Mouse (Mus musculus) adrenal gland, postnatal 36 days (tissue): ENCODE data around the gene Krtap4-8. TPM values are rescaled to one million over a fixed set of nuclear protein-coding genes. Genes with fewer than 3 reads are reported as not detected.
"Not testable (repeated sequence)": the region's sequence is repeated elsewhere in the genome, so short reads cannot be mapped to it uniquely, and the experiment has no call there.

ENCODE experiments used
- DNase-seq, 2 experiments: peaks; one replicate each; pipeline ENCODE4 v3.0.0; 2021; ENCODE audit warnings: mixed read lengths in 1 of 2
- long read RNA-seq, 2 experiments: library from polyadenylated mRNA; stranded (forward); transcript quantifications; one replicate each; pipeline ENCODE4 v2.0.0; 2021; ENCODE audit warnings: borderline sequencing depth in 2 of 2
- total RNA-seq, 2 experiments: library from RNA; stranded (reverse); gene quantifications; 2 replicates each; pipeline ENCODE4 v1.2.3; 2021

Gene Krtap4-8
- total RNA-seq: not detected
- long read RNA-seq, experiment 1: 0 reads
- long read RNA-seq, experiment 2: 0 reads

GRCm38 (mm10) chr11:99780604-99781003 is at the start of gene Krtap4-8:
Gene Krtap4-8, minus strand, starts transcription at chr11:99780704.
- no peak for DNase-seq

GRCm38 (mm10) chr11:99815566-99815965 is 35.1 kb upstream of the Krtap4-8 start, which contains the start of gene Gm11564:
Gene Gm11564, minus strand, starts transcription at chr11:99815666.
- not testable (repeated sequence) for DNase-seq

GRCm38 (mm10) chr11:99809792-99810191 is 29.3 kb upstream of the Krtap4-8 start, which contains the start of gene Krtap4-13:
Gene Krtap4-13, minus strand, starts transcription at chr11:99809892.
- not testable (repeated sequence) for DNase-seq

GRCm38 (mm10) chr11:99804346-99804745 is 23.8 kb upstream of the Krtap4-8 start, which contains the start of gene Gm11554:
Gene Gm11554, minus strand, starts transcription at chr11:99804446.
- not testable (repeated sequence) for DNase-seq

- DNase-seq: not testable (repeated sequence)
These were observed 18.3 kb upstream of the Krtap4-8 start, which contains the start of gene Gm11569 for GRCm38 (mm10) chr11:99798832-99799231. Gene Gm11569, minus strand, starts transcription at chr11:99798932.

GRCm38 (mm10) chr11:99793367-99793766 is 12.9 kb upstream of the Krtap4-8 start, which contains the start of gene Gm11596:
Gene Gm11596, minus strand, starts transcription at chr11:99793467.
- DNase-seq: no peak

GRCm38 (mm10) chr11:99784900-99785299 is 4.4 kb upstream of the Krtap4-8 start, which contains the start of gene Krtap4-9:
Gene Krtap4-9, plus strand, starts transcription at chr11:99785200.
- not testable (repeated sequence) for DNase-seq

- DNase-seq: no peak
These were observed 2.1 kb downstream of the Krtap4-8 start for GRCm38 (mm10) chr11:99778401-99778800.

GRCm38 (mm10) chr11:99772813-99773212 is 7.7 kb downstream of the Krtap4-8 start, which contains the start of gene Gm11595:
Gene Gm11595, minus strand, starts transcription at chr11:99772913.
- DNase-seq: not testable (repeated sequence)

GRCm38 (mm10) chr11:99768410-99768809 is 12.1 kb downstream of the Krtap4-8 start:
- no peak for DNase-seq

- DNase-seq: no peak
These were observed 21.6 kb downstream of the Krtap4-8 start for GRCm38 (mm10) chr11:99758877-99759276.

- peak in 1 of 2 experiments; percentile 5 for DNase-seq
These were observed 36.5 kb downstream of the Krtap4-8 start for GRCm38 (mm10) chr11:99743985-99744384.

GRCm38 (mm10) chr11:99734190-99734589 is 46.3 kb downstream of the Krtap4-8 start, which contains the start of gene Gm14180:
Gene Gm14180, minus strand, starts transcription at chr11:99734290.
- no peak for DNase-seq

Other genes with a start within 250 kb of the Krtap4-8 start
- gene Krt40, start 237.5 kb downstream of the Krtap4-8 start, total RNA-seq: not detected
- not detected for gene Krtap3-3, start 229.8 kb downstream of the Krtap4-8 start, total RNA-seq
- gene Krtap3-2, start 223.9 kb downstream of the Krtap4-8 start, total RNA-seq: not detected
- gene Gm11939, start 221.2 kb downstream of the Krtap4-8 start, total RNA-seq: not detected
- not detected for gene Krtap3-1, start 214.1 kb downstream of the Krtap4-8 start, total RNA-seq
- not detected for gene Krtap1-5, start 199.7 kb downstream of the Krtap4-8 start, total RNA-seq
- not detected for gene Krtap1-4, start 197.1 kb downstream of the Krtap4-8 start, total RNA-seq
- not detected for gene Krtap1-3, start 189.4 kb downstream of the Krtap4-8 start, total RNA-seq
- gene Krtap9-3, start 182.6 kb downstream of the Krtap4-8 start, total RNA-seq: not detected
- not detected for gene Gm11938, start 177.4 kb downstream of the Krtap4-8 start, total RNA-seq
- not detected for gene Gm11937, start 170.5 kb downstream of the Krtap4-8 start, total RNA-seq
- not detected for gene Krtap2-4, start 165.9 kb downstream of the Krtap4-8 start, total RNA-seq
- gene Gm11562, start 160.3 kb downstream of the Krtap4-8 start, total RNA-seq: not detected
- gene Krtap4-1, start 152.5 kb downstream of the Krtap4-8 start, total RNA-seq: not detected
- gene Krtap4-2, start 145.6 kb downstream of the Krtap4-8 start, total RNA-seq: not detected
- not detected for gene Krtap4-7, start 136.6 kb downstream of the Krtap4-8 start, total RNA-seq
- not detected for gene Gm11555, start 130.5 kb downstream of the Krtap4-8 start, total RNA-seq
- not detected for gene Gm11563, start 121.7 kb downstream of the Krtap4-8 start, total RNA-seq
- not detected for gene Krtap4-6, start 114.7 kb downstream of the Krtap4-8 start, total RNA-seq
- not detected for gene Gm14190, start 90.0 kb downstream of the Krtap4-8 start, total RNA-seq
- not detected for gene Gm14180, start 46.4 kb downstream of the Krtap4-8 start, total RNA-seq
- not detected for gene Gm11595, start 7.8 kb downstream of the Krtap4-8 start, total RNA-seq
- not detected for gene Krtap4-9, start 4.5 kb upstream of the Krtap4-8 start, total RNA-seq
- not detected for gene Gm11596, start 12.8 kb upstream of the Krtap4-8 start, total RNA-seq
- gene Gm11569, start 18.2 kb upstream of the Krtap4-8 start, total RNA-seq: not detected
- not detected for gene Gm11554, start 23.7 kb upstream of the Krtap4-8 start, total RNA-seq
- not detected for gene Krtap4-13, start 29.2 kb upstream of the Krtap4-8 start, total RNA-seq
- not detected for gene Gm11564, start 35.0 kb upstream of the Krtap4-8 start, total RNA-seq
- gene 2300003K06Rik, start 57.4 kb upstream of the Krtap4-8 start, total RNA-seq: not detected
- gene Krtap4-16, start 70.9 kb upstream of the Krtap4-8 start, total RNA-seq: not detected
- not detected for gene Gm11568, start 77.2 kb upstream of the Krtap4-8 start, total RNA-seq
- not detected for gene Gm11559, start 83.8 kb upstream of the Krtap4-8 start, total RNA-seq
- not detected for gene Krtap9-1, start 92.7 kb upstream of the Krtap4-8 start, total RNA-seq
- gene Gm11567, start 98.5 kb upstream of the Krtap4-8 start, total RNA-seq: not detected
- not detected for gene Krtap31-1, start 127.2 kb upstream of the Krtap4-8 start, total RNA-seq
- not detected for gene Gm11565, start 134.0 kb upstream of the Krtap4-8 start, total RNA-seq
- not detected for gene Krtap31-2, start 155.6 kb upstream of the Krtap4-8 start, total RNA-seq
- not detected for gene Krtap9-5, start 167.8 kb upstream of the Krtap4-8 start, total RNA-seq
- not detected for gene Krtap29-1, start 198.3 kb upstream of the Krtap4-8 start, total RNA-seq
- not detected for gene Krtap16-1, start 205.9 kb upstream of the Krtap4-8 start, total RNA-seq
- not detected for gene Krtap17-1, start 213.3 kb upstream of the Krtap4-8 start, total RNA-seq
- not detected for gene Krt33a, start 235.5 kb upstream of the Krtap4-8 start, total RNA-seq
- not detected for gene Krt33b, start 249.2 kb upstream of the Krtap4-8 start, total RNA-seq